Mouse (Mus musculus): Measurements from ENCODE around the gene Ptpn14. TPM values are rescaled to one million over a fixed set of nuclear protein-coding genes. Genes with fewer than 3 reads are reported as not detected.

The Ptpn14 gene
- polyA plus RNA-seq, 1 experiment from 2014 or later: 6.3 TPM

DNA sequence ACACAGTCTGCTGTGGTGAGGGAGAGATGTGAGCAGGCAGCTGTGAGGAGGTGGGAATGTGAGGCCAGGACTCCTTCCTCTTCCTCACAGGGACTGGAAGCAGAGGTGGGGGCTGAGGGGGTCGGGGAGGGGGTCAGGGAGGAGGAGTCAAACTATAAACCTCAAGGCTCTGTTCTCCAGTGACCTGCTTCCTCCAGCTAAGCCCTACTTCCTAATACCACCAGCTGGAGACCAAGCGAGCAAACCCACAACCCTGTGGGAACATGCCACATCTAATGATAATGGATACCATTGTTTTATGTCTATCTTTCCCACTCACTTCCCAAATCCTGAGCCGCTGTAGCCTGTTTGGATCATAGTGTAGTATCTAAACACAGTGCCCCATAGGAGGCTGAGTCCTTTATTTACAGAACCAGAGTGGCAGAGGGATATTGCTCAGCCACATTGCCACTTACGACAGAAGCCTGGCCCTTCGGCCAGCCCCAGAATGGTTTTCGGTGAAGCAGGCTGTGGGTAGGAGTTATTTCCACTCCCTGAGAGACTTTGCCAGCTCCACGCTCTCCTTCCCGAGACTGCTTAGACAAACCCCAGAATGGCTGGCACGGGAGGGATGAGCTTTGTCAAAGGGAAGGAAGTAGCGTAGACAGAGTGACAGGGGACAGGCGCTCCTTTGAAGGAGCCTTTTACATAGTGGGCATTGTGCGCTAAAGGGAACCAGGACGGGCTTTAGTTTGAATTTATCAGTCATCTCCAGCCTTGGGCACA, 78.6 kb downstream of the Ptpn14 start:
- DNase-seq (ENCODE audit: low spot score): no peak
- H3K27me3 ChIP-seq (ENCODE audit: low read depth, poor library complexity, severe bottlenecking): no peaks in the 10 kb centered on the region
- H3K4me1 ChIP-seq: peaks cover 12% of the 10 kb centered on the region
- H3K9me3 ChIP-seq (replicated peaks): no peaks in the 10 kb centered on the region
- no peak overlapping the region for H3K4me3 ChIP-seq
- peaks cover 11% of the 10 kb centered on the region for H3K36me3 ChIP-seq
- H3K27ac ChIP-seq: 0 out of 2 replicates have a peak overlapping the region, but pooled peaks have one; percentile 37
- WGBS: 84% methylated on average over 13 of the region's 13 CpGs

DNA sequence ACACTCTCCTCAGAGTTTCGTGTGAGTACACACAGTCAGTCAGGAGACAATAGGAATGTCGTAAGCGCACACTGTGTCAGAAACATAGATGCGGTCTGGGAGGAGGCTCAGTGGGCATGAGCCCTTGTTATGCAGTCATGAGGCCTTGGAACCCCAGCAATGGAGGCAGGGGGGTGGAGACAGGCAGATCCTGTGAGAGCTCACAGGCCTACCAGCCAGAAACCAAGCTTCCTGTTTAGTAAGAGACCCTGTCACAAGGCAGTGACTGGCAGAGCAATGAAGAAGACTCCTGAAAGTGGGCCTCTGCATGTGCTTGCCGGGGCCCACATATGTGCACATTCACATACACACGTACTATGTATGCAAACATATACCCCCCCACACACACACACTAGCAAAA, 79.9 kb downstream of the Ptpn14 start:
- WGBS: 95% methylated on average over 6 of the region's 6 CpGs
- no peak overlapping the region for H3K27ac ChIP-seq
- H3K36me3 ChIP-seq: 0 out of 2 replicates have a peak, but pooled peaks cover under 1% of the 10 kb centered on the region
- DNase-seq (ENCODE audit: low spot score): no peak
- H3K9me3 ChIP-seq (replicated peaks): no peaks in the 10 kb centered on the region
- no peak overlapping the region for H3K4me3 ChIP-seq
- peaks cover 13% of the 10 kb centered on the region for H3K4me1 ChIP-seq
- H3K27me3 ChIP-seq (ENCODE audit: low read depth, poor library complexity, severe bottlenecking): no peaks in the 10 kb centered on the region

DNA sequence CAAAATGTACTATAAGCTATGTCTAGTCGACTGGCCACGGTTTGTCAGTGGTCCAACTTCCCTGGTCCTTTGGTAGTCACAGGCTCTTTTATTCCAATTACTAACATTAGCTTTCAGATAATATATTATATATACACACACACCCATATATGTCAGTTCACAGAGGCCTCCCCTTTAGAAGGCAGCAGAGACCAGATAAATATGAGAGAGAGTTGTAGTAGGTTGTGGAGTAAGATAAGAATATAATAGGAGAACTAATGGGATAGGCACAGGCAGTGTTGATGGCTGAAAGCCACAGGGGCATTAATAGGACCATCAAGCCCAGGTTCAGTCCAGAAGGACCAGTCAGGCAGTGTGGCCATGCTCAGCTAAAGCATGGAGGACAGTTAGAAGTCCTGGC, 80.4 kb downstream of the Ptpn14 start:
- Histone ChIP-seq H3K27me3 (ENCODE audit: low read depth, poor library complexity, severe bottlenecking) (no peaks in the 10 kb centered on the region), H3K4me3 (no peak overlapping the region), H3K27ac (no peak overlapping the region), H3K4me1 (peaks cover 15% of the 10 kb centered on the region), H3K9me3 (replicated peaks) (no peaks in the 10 kb centered on the region), H3K36me3 (no peaks in the 10 kb centered on the region)
- DNase-seq (ENCODE audit: low spot score): no peak
- WGBS: 92% methylated on average over 2 of the region's 2 CpGs

- Histone ChIP-seq H3K36me3 (no peaks in the 10 kb centered on the region), H3K4me1 (peaks cover 19% of the 10 kb centered on the region), H3K27ac (no peak overlapping the region), H3K4me3 (no peak overlapping the region), H3K9me3 (replicated peaks) (no peaks in the 10 kb centered on the region), H3K27me3 (ENCODE audit: low read depth, poor library complexity, severe bottlenecking) (no peaks in the 10 kb centered on the region)
- no peak for DNase-seq (ENCODE audit: low spot score)
- WGBS: 93% methylated on average over 2 of the region's 2 CpGs
Observed at GRCm38 (mm10) chr1:189811778-189812177, 83.7 kb downstream of the Ptpn14 start.

GRCm38 (mm10) chr1:189814385-189814784, 86.3 kb downstream of the Ptpn14 start:
- 79% methylated on average over 4 of the region's 4 CpGs for WGBS
- no peak for DNase-seq (ENCODE audit: low spot score)
- Histone ChIP-seq H3K27ac (no peak overlapping the region), H3K27me3 (ENCODE audit: low read depth, poor library complexity, severe bottlenecking) (no peaks in the 10 kb centered on the region), H3K9me3 (replicated peaks) (no peaks in the 10 kb centered on the region), H3K4me3 (no peak overlapping the region), H3K4me1 (peaks cover 14% of the 10 kb centered on the region; the same call in 1 of the 2 replicates), H3K36me3 (no peaks in the 10 kb centered on the region)

DNA sequence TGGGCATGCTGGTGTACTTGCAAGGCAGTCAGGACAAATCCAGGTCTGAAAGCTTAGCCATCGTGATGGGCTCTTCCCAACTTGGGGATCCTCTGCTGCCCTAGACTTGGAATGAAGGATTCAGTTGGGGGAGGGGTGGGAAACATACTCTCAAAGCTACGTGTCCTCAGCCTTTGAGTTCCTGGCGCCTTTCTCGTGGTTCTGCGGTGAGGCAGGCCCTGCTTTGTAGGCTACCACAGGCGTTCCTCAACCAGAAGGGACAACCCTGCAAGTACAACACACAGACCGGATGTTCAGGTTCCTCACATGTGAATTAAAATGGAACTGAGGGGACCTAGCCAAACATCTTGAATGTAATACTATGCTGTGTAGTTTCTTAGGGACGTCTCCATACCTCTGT, 89.0 kb downstream of the Ptpn14 start:
- Histone ChIP-seq H3K36me3 (no peaks in the 10 kb centered on the region), H3K27ac (no peak overlapping the region), H3K27me3 (ENCODE audit: low read depth, poor library complexity, severe bottlenecking) (no peaks in the 10 kb centered on the region), H3K4me1 (peaks cover 14% of the 10 kb centered on the region; the same call in 1 of the 2 replicates), H3K9me3 (replicated peaks) (no peaks in the 10 kb centered on the region), H3K4me3 (no peak overlapping the region)
- DNase-seq (ENCODE audit: low spot score): no peak
- 84% methylated on average over 8 of the region's 8 CpGs for WGBS

DNA sequence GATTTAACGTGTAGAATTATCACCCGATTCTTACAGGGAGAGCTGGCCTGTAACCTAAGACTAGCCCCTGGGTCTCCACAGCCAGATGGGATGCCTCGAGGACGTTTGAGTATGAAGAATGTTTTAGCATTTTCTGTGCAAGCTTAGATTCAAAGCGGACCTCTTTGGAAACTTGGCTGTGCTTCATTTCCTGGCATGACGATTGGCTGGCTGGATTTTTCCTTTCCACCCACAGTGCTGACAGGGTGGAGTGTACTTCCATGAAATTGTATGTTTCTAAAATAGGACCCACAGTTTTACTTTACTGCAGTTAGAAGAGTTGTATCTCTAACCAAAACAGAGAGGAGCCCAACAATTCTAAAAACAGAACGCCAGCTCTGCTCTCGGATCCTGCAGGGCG, 89.7 kb downstream of the Ptpn14 start:
- H3K9me3 ChIP-seq (replicated peaks): no peaks in the 10 kb centered on the region
- H3K4me3 ChIP-seq: no peak overlapping the region
- peaks cover 14% of the 10 kb centered on the region for H3K4me1 ChIP-seq
- no peak overlapping the region for H3K27ac ChIP-seq
- H3K27me3 ChIP-seq (ENCODE audit: low read depth, poor library complexity, severe bottlenecking): no peaks in the 10 kb centered on the region
- 90% methylated on average over 9 of the region's 9 CpGs for WGBS
- H3K36me3 ChIP-seq: no peaks in the 10 kb centered on the region
- DNase-seq (ENCODE audit: low spot score): no peak

- Histone ChIP-seq H3K27ac (no peak overlapping the region), H3K9me3 (replicated peaks) (no peaks in the 10 kb centered on the region), H3K4me1 (no peaks in the 10 kb centered on the region; the same call in 1 of the 2 replicates), H3K36me3 (peaks cover 4% of the 10 kb centered on the region; the same call in 1 of the 2 replicates), H3K27me3 (ENCODE audit: low read depth, poor library complexity, severe bottlenecking) (no peaks in the 10 kb centered on the region), H3K4me3 (no peak overlapping the region)
- WGBS: 64% methylated on average over 5 of the region's 5 CpGs
- no peak for DNase-seq (ENCODE audit: low spot score)
Observed at GRCm38 (mm10) chr1:189820111-189820510, 92.0 kb downstream of the Ptpn14 start.

DNA sequence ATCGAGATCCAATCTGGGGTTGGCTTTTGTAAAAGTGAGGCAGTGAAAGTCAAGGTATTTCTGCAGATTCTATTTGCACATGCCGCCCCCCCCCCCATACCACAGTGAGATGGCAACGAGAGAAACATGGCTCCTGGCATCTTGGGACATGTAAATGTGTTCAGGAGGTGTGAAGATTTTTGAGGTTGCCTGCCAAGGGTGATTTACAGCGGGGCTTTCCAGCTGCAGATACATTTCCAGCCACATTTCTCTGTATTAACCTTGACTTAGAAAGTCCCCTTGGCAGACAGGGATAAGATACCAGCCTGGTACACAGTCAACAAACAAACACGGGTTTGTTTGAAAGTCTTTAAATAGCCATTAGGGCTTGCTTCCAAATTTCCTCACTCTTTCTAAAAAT, 96.4 kb downstream of the Ptpn14 start:
- WGBS: 91% methylated on average over 5 of the region's 5 CpGs
- Histone ChIP-seq H3K4me1 (no peaks in the 10 kb centered on the region; the same call in 1 of the 2 replicates), H3K9me3 (replicated peaks) (no peaks in the 10 kb centered on the region), H3K27me3 (ENCODE audit: low read depth, poor library complexity, severe bottlenecking) (no peaks in the 10 kb centered on the region), H3K4me3 (no peak overlapping the region), H3K36me3 (peaks cover 27% of the 10 kb centered on the region), H3K27ac (no peak overlapping the region)
- no peak for DNase-seq (ENCODE audit: low spot score)

- DNase-seq (ENCODE audit: low spot score): no peak
- H3K4me1 ChIP-seq: peaks cover 34% of the 10 kb centered on the region
- no peaks in the 10 kb centered on the region for H3K27me3 ChIP-seq (ENCODE audit: low read depth, poor library complexity, severe bottlenecking)
- 41% methylated on average over 4 of the region's 4 CpGs for WGBS
- H3K36me3 ChIP-seq: peaks cover 23% of the 10 kb centered on the region
- H3K9me3 ChIP-seq (replicated peaks): no peaks in the 10 kb centered on the region
- H3K4me3 ChIP-seq: no peak overlapping the region
- peak overlapping the region; percentile 47 for H3K27ac ChIP-seq
Observed at GRCm38 (mm10) chr1:189830391-189830790, 102.3 kb downstream of the Ptpn14 start.

DNA sequence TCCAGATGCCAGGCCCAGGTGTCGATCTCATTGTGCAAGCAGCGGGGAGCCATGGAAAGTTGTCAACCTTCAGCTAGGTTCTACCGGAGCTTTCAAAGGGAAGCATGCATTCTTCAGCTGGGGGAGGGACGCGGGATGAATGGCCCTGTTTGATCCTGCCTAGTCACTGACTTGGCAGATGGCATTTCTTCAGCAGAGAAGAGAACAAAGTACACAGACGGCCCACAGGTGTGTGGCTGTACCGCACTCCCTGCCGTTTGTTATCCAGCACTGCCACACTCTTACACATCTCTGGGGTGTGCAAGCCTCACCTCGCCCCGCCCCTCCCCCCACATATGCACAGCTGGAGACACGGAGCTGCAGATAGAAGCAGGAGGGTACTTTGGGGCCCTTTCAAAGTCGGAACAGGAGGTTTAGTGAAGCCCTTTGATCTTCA, 102.7 kb downstream of the Ptpn14 start:
- 0 out of 2 replicates have a peak overlapping the region, but pooled peaks have one; percentile 3 for H3K4me3 ChIP-seq
- H3K27ac ChIP-seq: peak overlapping the region; percentile 47
- H3K9me3 ChIP-seq (replicated peaks): no peaks in the 10 kb centered on the region
- H3K36me3 ChIP-seq: peaks cover 22% of the 10 kb centered on the region
- no peaks in the 10 kb centered on the region for H3K27me3 ChIP-seq (ENCODE audit: low read depth, poor library complexity, severe bottlenecking)
- 7% methylated on average over 12 of the region's 12 CpGs for WGBS
- DNase-seq (ENCODE audit: low spot score): peak; percentile 48
- peaks cover 34% of the 10 kb centered on the region for H3K4me1 ChIP-seq

GRCm38 (mm10) chr1:189833351-189833750, 105.3 kb downstream of the Ptpn14 start:
- Histone ChIP-seq H3K4me3 (no peak overlapping the region), H3K27ac (no peak overlapping the region), H3K36me3 (peaks cover 4% of the 10 kb centered on the region; the same call in 1 of the 2 replicates), H3K4me1 (peaks cover 34% of the 10 kb centered on the region), H3K27me3 (ENCODE audit: low read depth, poor library complexity, severe bottlenecking) (no peaks in the 10 kb centered on the region), H3K9me3 (replicated peaks) (no peaks in the 10 kb centered on the region)
- WGBS: 61% methylated on average over 7 of the region's 7 CpGs
- no peak for DNase-seq (ENCODE audit: low spot score)

- Histone ChIP-seq H3K36me3 (0 out of 2 replicates have a peak, but pooled peaks cover 3% of the 10 kb centered on the region), H3K4me3 (no peak overlapping the region), H3K27ac (no peak overlapping the region; the same call in 1 of the 2 replicates), H3K9me3 (replicated peaks) (no peaks in the 10 kb centered on the region), H3K27me3 (ENCODE audit: low read depth, poor library complexity, severe bottlenecking) (no peaks in the 10 kb centered on the region), H3K4me1 (peaks cover 34% of the 10 kb centered on the region)
- DNase-seq (ENCODE audit: low spot score): no peak
- 62% methylated on average over 13 of the region's 13 CpGs for whole genome bisulfite sequencing
Observed at GRCm38 (mm10) chr1:189834166-189834565, 106.1 kb downstream of the Ptpn14 start.
